Mouse (Mus musculus): Measurements from ENCODE around the gene Tln1. TPM values are rescaled to one million over a fixed set of nuclear protein-coding genes. Genes with fewer than 3 reads are reported as not detected.
"Not testable (repeated sequence)": the region's sequence is repeated elsewhere in the genome, so short reads cannot be mapped to it uniquely, and the experiment has no call there.

Tln1 gene
- polyA plus RNA-seq (2012; ENCODE audit: insufficient read depth, insufficient read length, missing spikeins), result 168 and 219 TPM in 2 replicates

- TF ChIP-seq CTCF (IDR thresholded peaks at IDR 0.05; ENCODE audit: low read depth, low read length) (no peak), POLR2A (IDR thresholded peaks at IDR 0.05; ENCODE audit: borderline replicate concordance, low read depth, low read length) (no peak)
- Histone ChIP-seq H3K4me3 (ENCODE audit: insufficient read depth, low read length) (peak within 1 kb of the TSS; percentile 86), H3K27ac (ENCODE audit: insufficient read depth, low read depth, low read length) (peak within 1 kb of the TSS; percentile 96), H3K4me1 (ENCODE audit: control insufficient read depth, insufficient read depth, low read length) (peaks cover 19% of the 10 kb centered on the region)
Measured at GRCm38 (mm10) chr4:43561997-43562768, at the start of gene Tln1, which contains the start of gene Creb3. Tln1 (minus strand) TSS chr4:43562691. Creb3 (plus strand) TSS chr4:43562332.

- H3K27ac ChIP-seq (ENCODE audit: insufficient read depth, low read depth, low read length), result no peak overlapping the region
- no peak overlapping the region for H3K4me3 ChIP-seq (ENCODE audit: insufficient read depth, low read length)
- no peak for TF ChIP-seq POLR2A (IDR thresholded peaks at IDR 0.05; ENCODE audit: borderline replicate concordance, low read depth, low read length)
- TF ChIP-seq CTCF (IDR thresholded peaks at IDR 0.05; ENCODE audit: low read depth, low read length), result no peak
- H3K4me1 ChIP-seq (ENCODE audit: control insufficient read depth, insufficient read depth, low read length), result peaks cover 3% of the 10 kb centered on the region; the same call in 1 of the 2 replicates
Measured at GRCm38 (mm10) chr4:43604751-43605685, 42.5 kb upstream of the Tln1 start.

- H3K27ac ChIP-seq (ENCODE audit: insufficient read depth, low read depth, low read length), result no peak overlapping the region
- TF ChIP-seq POLR2A (IDR thresholded peaks at IDR 0.05; ENCODE audit: borderline replicate concordance, low read depth, low read length) (no peak), CTCF (IDR thresholded peaks at IDR 0.05; ENCODE audit: low read depth, low read length) (no peak)
- H3K4me3 ChIP-seq (ENCODE audit: insufficient read depth, low read length), result no peak overlapping the region
- H3K4me1 ChIP-seq (ENCODE audit: control insufficient read depth, insufficient read depth, low read length), result peaks cover 3% of the 10 kb centered on the region; the same call in 1 of the 2 replicates
Measured at GRCm38 (mm10) chr4:43604099-43604498, 41.6 kb upstream of the Tln1 start.

GRCm38 (mm10) chr4:43600195-43600934, 37.9 kb upstream of the Tln1 start:
- no peak for TF ChIP-seq POLR2A (IDR thresholded peaks at IDR 0.05; ENCODE audit: borderline replicate concordance, low read depth, low read length)
- TF ChIP-seq CTCF (IDR thresholded peaks at IDR 0.05; ENCODE audit: low read depth, low read length), result no peak
- H3K4me1 ChIP-seq (ENCODE audit: control insufficient read depth, insufficient read depth, low read length), result peaks cover 3% of the 10 kb centered on the region; the same call in 1 of the 2 replicates
- no peak overlapping the region for H3K27ac ChIP-seq (ENCODE audit: insufficient read depth, low read depth, low read length)
- no peak overlapping the region for H3K4me3 ChIP-seq (ENCODE audit: insufficient read depth, low read length)

GRCm38 (mm10) chr4:43598650-43599380, 36.3 kb upstream of the Tln1 start:
- Histone ChIP-seq H3K27ac (ENCODE audit: insufficient read depth, low read depth, low read length) (no peak overlapping the region), H3K4me1 (ENCODE audit: control insufficient read depth, insufficient read depth, low read length) (no peaks in the 10 kb centered on the region), H3K4me3 (ENCODE audit: insufficient read depth, low read length) (no peak overlapping the region)
- TF ChIP-seq CTCF (IDR thresholded peaks at IDR 0.05; ENCODE audit: low read depth, low read length), result no peak

- H3K4me3 ChIP-seq (ENCODE audit: insufficient read depth, low read length), result no peak overlapping the region
- no peaks in the 10 kb centered on the region for H3K4me1 ChIP-seq (ENCODE audit: control insufficient read depth, insufficient read depth, low read length)
- H3K27ac ChIP-seq (ENCODE audit: insufficient read depth, low read depth, low read length), result no peak overlapping the region
- no peak for TF ChIP-seq CTCF (IDR thresholded peaks at IDR 0.05; ENCODE audit: low read depth, low read length)
- no peak for TF ChIP-seq POLR2A (IDR thresholded peaks at IDR 0.05; ENCODE audit: borderline replicate concordance, low read depth, low read length)
Measured at GRCm38 (mm10) chr4:43598200-43598599, 35.7 kb upstream of the Tln1 start.

- H3K27ac ChIP-seq (ENCODE audit: insufficient read depth, low read depth, low read length); H3K4me1 ChIP-seq (ENCODE audit: control insufficient read depth, insufficient read depth, low read length); H3K4me3 ChIP-seq (ENCODE audit: insufficient read depth, low read length): not testable (repeated sequence)
Measured at GRCm38 (mm10) chr4:43596597-43596996, 34.1 kb upstream of the Tln1 start.

- TF ChIP-seq POLR2A (IDR thresholded peaks at IDR 0.05; ENCODE audit: borderline replicate concordance, low read depth, low read length) (no peak), CTCF (IDR thresholded peaks at IDR 0.05; ENCODE audit: low read depth, low read length) (no peak)
- Histone ChIP-seq H3K4me1 (ENCODE audit: control insufficient read depth, insufficient read depth, low read length) (no peaks in the 10 kb centered on the region), H3K4me3 (ENCODE audit: insufficient read depth, low read length) (no peak overlapping the region), H3K27ac (ENCODE audit: insufficient read depth, low read depth, low read length) (no peak overlapping the region)
Measured at GRCm38 (mm10) chr4:43593453-43593852, 31.0 kb upstream of the Tln1 start.

- TF ChIP-seq CTCF (IDR thresholded peaks at IDR 0.05; ENCODE audit: low read depth, low read length), result no peak
- no peak for TF ChIP-seq POLR2A (IDR thresholded peaks at IDR 0.05; ENCODE audit: borderline replicate concordance, low read depth, low read length)
- H3K4me1 ChIP-seq (ENCODE audit: control insufficient read depth, insufficient read depth, low read length), result no peaks in the 10 kb centered on the region
Measured at GRCm38 (mm10) chr4:43591961-43592360, 29.5 kb upstream of the Tln1 start.

More at GRCm38 (mm10) chr4:43591961-43592360, 29.5 kb upstream of the Tln1 start:
- Histone ChIP-seq H3K27ac (ENCODE audit: insufficient read depth, low read depth, low read length) (no peak overlapping the region), H3K4me3 (ENCODE audit: insufficient read depth, low read length) (no peak overlapping the region)

Data from bone marrow macrophage, adult 2 months (primary cell).